Mouse (Mus musculus): ENCODE data around the gene Gabra2. TPM values are rescaled to one million over a fixed set of nuclear protein-coding genes. Genes with fewer than 3 reads are reported as not detected.

Gene Gabra2
- polyA plus RNA-seq (2015; fragmentation: Nextera tagmentation; extraction: Ambion mirVana) = 50.1 and 51.3 TPM in 2 replicates

- H3K4me2 ChIP-seq = peak within 1 kb of the TSS; percentile 71
- peak within 1 kb of the TSS; percentile 80 for H3K4me3 ChIP-seq
- H3K9me3 ChIP-seq = no peaks in the 10 kb centered on the region
- WGBS = under 1% methylated on average over 50 of the region's 55 CpGs
- peak; percentile 93 for ATAC-seq (ENCODE audit: low FRiP score, low read depth)
- H3K36me3 ChIP-seq = no peaks in the 10 kb centered on the region
- no peaks in the 10 kb centered on the region for H3K27me3 ChIP-seq
- peak within 1 kb of the TSS; percentile 95 for H3K27ac ChIP-seq (replicated peaks)
- peaks cover 16% of the 10 kb centered on the region for H3K4me1 ChIP-seq (replicated peaks)
- H3K9ac ChIP-seq = peak within 1 kb of the TSS; percentile 81
These were observed at the start of gene Gabra2 for GRCm38 (mm10) chr5:71095725-71096607. Gabra2 (minus strand) TSS chr5:71095849.

GRCm38 (mm10) chr5:71136691-71137090 lies 41.0 kb upstream of the Gabra2 start:
- H3K9me3 ChIP-seq = no peaks in the 10 kb centered on the region
- no peak for ATAC-seq (ENCODE audit: low FRiP score, low read depth)
- no peaks in the 10 kb centered on the region for H3K36me3 ChIP-seq
- 84% methylated on average over 4 of the region's 4 CpGs for WGBS
- no peaks in the 10 kb centered on the region for H3K4me1 ChIP-seq (replicated peaks)
- no peak overlapping the region for H3K27ac ChIP-seq (replicated peaks)
- no peak overlapping the region for H3K4me3 ChIP-seq
- no peak overlapping the region for H3K9ac ChIP-seq
- H3K27me3 ChIP-seq = no peaks in the 10 kb centered on the region
- no peak overlapping the region for H3K4me2 ChIP-seq

GRCm38 (mm10) chr5:71135840-71136239 lies 40.2 kb upstream of the Gabra2 start:
- Histone ChIP-seq H3K36me3 (no peaks in the 10 kb centered on the region), H3K4me2 (no peak overlapping the region), H3K9me3 (no peaks in the 10 kb centered on the region), H3K4me1 (replicated peaks) (no peaks in the 10 kb centered on the region), H3K27ac (replicated peaks) (no peak overlapping the region), H3K27me3 (no peaks in the 10 kb centered on the region), H3K9ac (no peak overlapping the region), H3K4me3 (no peak overlapping the region)
- 88% methylated on average over 2 of the region's 2 CpGs for WGBS
- ATAC-seq (ENCODE audit: low FRiP score, low read depth) = no peak

- Histone ChIP-seq H3K27ac (replicated peaks) (no peak overlapping the region), H3K9me3 (no peaks in the 10 kb centered on the region), H3K4me2 (no peak overlapping the region), H3K4me3 (no peak overlapping the region), H3K36me3 (no peaks in the 10 kb centered on the region), H3K4me1 (replicated peaks) (no peaks in the 10 kb centered on the region), H3K9ac (no peak overlapping the region), H3K27me3 (no peaks in the 10 kb centered on the region)
- 70% methylated on average over 3 of the region's 3 CpGs for WGBS
- ATAC-seq (ENCODE audit: low FRiP score, low read depth) = no peak
These were observed 32.1 kb upstream of the Gabra2 start for GRCm38 (mm10) chr5:71127721-71128120.

GRCm38 (mm10) chr5:71115216-71115615 lies 19.6 kb upstream of the Gabra2 start:
- Histone ChIP-seq H3K9me3 (no peaks in the 10 kb centered on the region), H3K9ac (no peak overlapping the region), H3K27ac (replicated peaks) (no peak overlapping the region), H3K36me3 (no peaks in the 10 kb centered on the region), H3K4me1 (replicated peaks) (no peaks in the 10 kb centered on the region), H3K27me3 (no peaks in the 10 kb centered on the region), H3K4me2 (no peak overlapping the region), H3K4me3 (no peak overlapping the region)
- 76% methylated on average over 1 of the region's 1 CpGs for WGBS
- no peak for ATAC-seq (ENCODE audit: low FRiP score, low read depth)

GRCm38 (mm10) chr5:71095180-71095579 lies 469 bp downstream of the Gabra2 start:
- WGBS = under 1% methylated on average over 19 of the region's 19 CpGs
- Histone ChIP-seq H3K4me2 (peak overlapping the region; percentile 71), H3K4me1 (replicated peaks) (peaks cover 16% of the 10 kb centered on the region), H3K27ac (replicated peaks) (peak overlapping the region; percentile 95), H3K27me3 (no peaks in the 10 kb centered on the region), H3K36me3 (no peaks in the 10 kb centered on the region), H3K9ac (peak overlapping the region; percentile 81), H3K4me3 (peak overlapping the region; percentile 80), H3K9me3 (no peaks in the 10 kb centered on the region)
- ATAC-seq (ENCODE audit: low FRiP score, low read depth) = peak; percentile 67

GRCm38 (mm10) chr5:71094776-71095175 lies 873 bp downstream of the Gabra2 start:
- peak overlapping the region; percentile 81 for H3K9ac ChIP-seq
- H3K4me1 ChIP-seq (replicated peaks) = peaks cover 16% of the 10 kb centered on the region
- H3K4me3 ChIP-seq = peak overlapping the region; percentile 80
- ATAC-seq (ENCODE audit: low FRiP score, low read depth) = no peak
- H3K27ac ChIP-seq (replicated peaks) = peak overlapping the region; percentile 95
- no peaks in the 10 kb centered on the region for H3K9me3 ChIP-seq
- H3K36me3 ChIP-seq = no peaks in the 10 kb centered on the region
- peak overlapping the region; percentile 71 for H3K4me2 ChIP-seq
- 17% methylated on average over 10 of the region's 10 CpGs for WGBS
- no peaks in the 10 kb centered on the region for H3K27me3 ChIP-seq

GRCm38 (mm10) chr5:71093807-71094206 lies 1.8 kb downstream of the Gabra2 start:
- Histone ChIP-seq H3K9me3 (no peaks in the 10 kb centered on the region), H3K27ac (replicated peaks) (no peak overlapping the region), H3K4me2 (peak overlapping the region; percentile 71), H3K9ac (no peak overlapping the region), H3K4me3 (peak overlapping the region; percentile 80), H3K36me3 (no peaks in the 10 kb centered on the region), H3K27me3 (no peaks in the 10 kb centered on the region), H3K4me1 (replicated peaks) (peaks cover 16% of the 10 kb centered on the region)
- ATAC-seq (ENCODE audit: low FRiP score, low read depth) = no peak
- WGBS = 56% methylated on average over 2 of the region's 2 CpGs

- ATAC-seq (ENCODE audit: low FRiP score, low read depth) = no peak
- Histone ChIP-seq H3K4me2 (peak overlapping the region; percentile 31), H3K4me1 (replicated peaks) (peaks cover 15% of the 10 kb centered on the region), H3K27me3 (no peaks in the 10 kb centered on the region), H3K9me3 (no peaks in the 10 kb centered on the region), H3K9ac (no peak overlapping the region; the same call in 1 of the 2 replicates), H3K4me3 (peak overlapping the region; percentile 8; the same call in 1 of the 2 replicates), H3K27ac (replicated peaks) (no peak overlapping the region), H3K36me3 (no peaks in the 10 kb centered on the region)
These were observed 3.2 kb downstream of the Gabra2 start for GRCm38 (mm10) chr5:71092475-71092874.

- WGBS = 80% methylated on average over 2 of the region's 2 CpGs
- Histone ChIP-seq H3K9me3 (no peaks in the 10 kb centered on the region), H3K4me3 (no peak overlapping the region), H3K9ac (no peak overlapping the region), H3K4me1 (replicated peaks) (peaks cover 10% of the 10 kb centered on the region), H3K27me3 (no peaks in the 10 kb centered on the region), H3K27ac (replicated peaks) (no peak overlapping the region), H3K36me3 (no peaks in the 10 kb centered on the region), H3K4me2 (peak overlapping the region; percentile 15; the same call in 1 of the 2 replicates)
- no peak for ATAC-seq (ENCODE audit: low FRiP score, low read depth)
These were observed 3.7 kb downstream of the Gabra2 start for GRCm38 (mm10) chr5:71091926-71092325.

- no peaks in the 10 kb centered on the region for H3K36me3 ChIP-seq
- no peak overlapping the region for H3K9ac ChIP-seq
- H3K27ac ChIP-seq (replicated peaks) = no peak overlapping the region
- H3K27me3 ChIP-seq = no peaks in the 10 kb centered on the region
- H3K4me2 ChIP-seq = no peak overlapping the region
- H3K9me3 ChIP-seq = no peaks in the 10 kb centered on the region
- 94% methylated on average over 5 of the region's 5 CpGs for WGBS
- H3K4me3 ChIP-seq = no peak overlapping the region
- no peaks in the 10 kb centered on the region for H3K4me1 ChIP-seq (replicated peaks)
- ATAC-seq (ENCODE audit: low FRiP score, low read depth) = no peak
These were observed 16.8 kb downstream of the Gabra2 start for GRCm38 (mm10) chr5:71078861-71079260.

- WGBS = 74% methylated on average over 3 of the region's 3 CpGs
- H3K4me1 ChIP-seq (replicated peaks) = no peaks in the 10 kb centered on the region
- no peak overlapping the region for H3K4me3 ChIP-seq
These were observed 34.0 kb downstream of the Gabra2 start for GRCm38 (mm10) chr5:71061696-71062095.

More at GRCm38 (mm10) chr5:71061696-71062095, 34.0 kb downstream of the Gabra2 start:
- no peak overlapping the region for H3K9ac ChIP-seq
- no peaks in the 10 kb centered on the region for H3K27me3 ChIP-seq
- H3K9me3 ChIP-seq = no peaks in the 10 kb centered on the region
- H3K36me3 ChIP-seq = no peaks in the 10 kb centered on the region
- H3K4me2 ChIP-seq = no peak overlapping the region
- no peak overlapping the region for H3K27ac ChIP-seq (replicated peaks)
- ATAC-seq (ENCODE audit: low FRiP score, low read depth) = no peak

Measured in hindbrain, embryonic 15.5 days (tissue).